ENCODE assay signal across 10 mouse cellular contexts in genomic region chr17:28874825-28875224, GRCm38 (mm10). TPM values are rescaled to one million over a fixed set of nuclear protein-coding genes. Genes with fewer than 3 reads are reported as not detected.
DNase-seq lines count a peak whose midpoint lies in the region; ATAC-seq lines count a peak whose summit lies in the region.
"Had no signal": no experiment of that assay in that cellular context is flagged by ENCODE, and none has a peak within 500 bp of the region (broad histone marks: within the 10 kb centered on the region; RNA-seq: fewer than 3 reads in every experiment).

No protein-coding gene starts in this region.

- peak overlapping the region; percentile 7 for H3K4me2 ChIP-seq in heart, embryonic 13.5 days
- no peak overlapping the region for H3K4me2 ChIP-seq in lung, embryonic 16.5 days (ENCODE audit: low read depth, low read length)

- no peaks in the 10 kb centered on the region for H3K9me3 ChIP-seq in heart, embryonic 10.5 days
- H3K9me3 ChIP-seq in heart, embryonic 13.5 days, result 0 out of 2 replicates have a peak, but pooled peaks cover 2% of the 10 kb centered on the region
- H3K9me3 ChIP-seq in lung, embryonic 16.5 days (ENCODE audit: control insufficient read depth, low read length), result no peaks in the 10 kb centered on the region

- no peaks in the 10 kb centered on the region for H3K36me3 ChIP-seq in heart, embryonic 10.5 days
- no peaks in the 10 kb centered on the region for H3K36me3 ChIP-seq in heart, embryonic 13.5 days
- H3K36me3 ChIP-seq in lung, embryonic 16.5 days (ENCODE audit: control insufficient read depth, insufficient read depth, low read length), result no peaks in the 10 kb centered on the region

- peaks cover 24% of the 10 kb centered on the region; the same call in 1 of the 2 replicates for H3K27me3 ChIP-seq in heart, embryonic 10.5 days (ENCODE audit: insufficient read depth, poor library complexity, severe bottlenecking)
- H3K27me3 ChIP-seq in heart, embryonic 13.5 days (replicated peaks), result peaks cover 14% of the 10 kb centered on the region; the same call in 1 of the 2 replicates
- H3K27me3 ChIP-seq in lung, embryonic 16.5 days (ENCODE audit: control insufficient read depth, insufficient read depth, low read depth, low read length), result no peaks in the 10 kb centered on the region

- peak overlapping the region; percentile 45; the same call in 1 of the 2 replicates for H3K9ac ChIP-seq in heart, embryonic 13.5 days
- no peak overlapping the region; the same call in 1 of the 2 replicates for H3K9ac ChIP-seq in lung, embryonic 16.5 days (ENCODE audit: low read length)

- H3K27ac ChIP-seq in heart, embryonic 10.5 days, result no peak overlapping the region
- H3K27ac ChIP-seq in heart, embryonic 13.5 days (replicated peaks), result peak overlapping the region; percentile 29
- H3K27ac ChIP-seq in lung, embryonic 16.5 days (ENCODE audit: low read length), result no peak overlapping the region
- H3K27ac ChIP-seq: macrophage had no signal

- H3K4me1 ChIP-seq in heart, embryonic 10.5 days, result peaks cover 17% of the 10 kb centered on the region
- H3K4me1 ChIP-seq in heart, embryonic 13.5 days, result peaks cover 23% of the 10 kb centered on the region
- H3K4me1 ChIP-seq in lung, embryonic 16.5 days (replicated peaks; ENCODE audit: control insufficient read depth, insufficient read depth, low read length), result peaks cover 5% of the 10 kb centered on the region

- no peak for ATAC-seq in heart, embryonic 13.5 days (ENCODE audit: extremely low read depth, insufficient number of reproducible peaks, low FRiP score, low TSS enrichment)
- ATAC-seq in lung, embryonic 16.5 days (ENCODE audit: low read depth), result peak; percentile 21; the same call in 1 of the 2 replicates
- no peak for ATAC-seq in inflammation-experienced regulatory T-cells, adult 6 months
- no peak for ATAC-seq in CD4-positive, CD25-positive, alpha-beta regulatory T cell, adult 4 months

- H3K4me3 ChIP-seq in heart, embryonic 10.5 days, result no peak overlapping the region
- H3K4me3 ChIP-seq in heart, embryonic 13.5 days, result no peak overlapping the region
- H3K4me3 ChIP-seq in lung, embryonic 16.5 days (ENCODE audit: low read length), result no peak overlapping the region

- DNase-seq in heart, adult 11 months, result peak; percentile 97
- no peak for DNase-seq in heart, embryonic 10.5 days (ENCODE audit: low spot score)
- DNase-seq in adrenal gland, adult 2 months, result peak; percentile 89
- DNase-seq in spleen, postnatal 10 days (ENCODE audit: low spot score in 2 of 2), result no peak

- WGBS in heart, embryonic 10.5 days, result 64% methylated on average over 7 of the region's 7 CpGs
- WGBS in heart, embryonic 13.5 days, result 25% methylated on average over 7 of the region's 7 CpGs
- WGBS in lung, embryonic 16.5 days, result 42% methylated on average over 7 of the region's 7 CpGs

RNA-seq across cellular contexts. Expression of gene Pnpla1, which starts 16.6 kb away (rescaled TPM):
- polyA plus RNA-seq in heart, embryonic 10.5 days (2016; fragmentation: Nextera tagmentation; extraction: Ambion mirVana), result not detected in 2 replicates
- total RNA-seq in adrenal gland, adult 2 months (2021), result under 1 TPM in 1 of 2 experiments, not detected in 1; 0.52 TPM
- polyA plus RNA-seq in adrenal gland, adult 2 months (2012; rRNA removed), result 0.04 and 0.09 TPM in 2 replicates
- polyA plus RNA-seq in heart, embryonic 13.5 days (2015; fragmentation: Nextera tagmentation; extraction: Ambion mirVana), result not detected in 2 replicates
- polyA plus RNA-seq in lung, embryonic 16.5 days (2015; fragmentation: Nextera tagmentation; extraction: Ambion mirVana), result not detected in 2 replicates
- polyA plus RNA-seq in inflammation-experienced regulatory T-cells, adult 6 months (2017; shearing (Covaris generic)), result not detected
- not detected for polyA plus RNA-seq in CD4-positive, CD25-positive, alpha-beta regulatory T cell, adult 4 months (2017; shearing (Covaris generic))
- total RNA-seq: gastrocnemius, postnatal 36 days had no signal
- polyA plus RNA-seq: macrophage had no signal

RNA-seq across cellular contexts. Expression of gene 4930539E08Rik, which starts 40.3 kb away (rescaled TPM):
- polyA plus RNA-seq in heart, embryonic 10.5 days (2016; fragmentation: Nextera tagmentation; extraction: Ambion mirVana), result 0.13 and 0.25 TPM in 2 replicates
- total RNA-seq in adrenal gland, adult 2 months (2021), result not detected
- 0.03 TPM in 1 of 2 replicates, not detected in the other for polyA plus RNA-seq in adrenal gland, adult 2 months (2012; rRNA removed)
- polyA plus RNA-seq in heart, embryonic 13.5 days (2015; fragmentation: Nextera tagmentation; extraction: Ambion mirVana), result 0.05 TPM in 1 of 2 replicates, not detected in the other
- polyA plus RNA-seq in lung, embryonic 16.5 days (2015; fragmentation: Nextera tagmentation; extraction: Ambion mirVana), result 0.08 and 0.40 TPM in 2 replicates
- 1 to 10 TPM in 2 of 3 experiments, under 1 TPM in 1; 0.25 to 3.2 (median 2.7) TPM for polyA plus RNA-seq in inflammation-experienced regulatory T-cells, adult 6 months (2017; shearing (Covaris generic))
- 1 to 10 TPM; 2.0 to 3.4 TPM for polyA plus RNA-seq in CD4-positive, CD25-positive, alpha-beta regulatory T cell, adult 4 months (2017; shearing (Covaris generic))
- total RNA-seq: gastrocnemius, postnatal 36 days had no signal

Comparison
In these comparisons a context has a peak if more than half of its experiments do, and no peak if none do; other contexts are left out.
1. DNase-seq: peak in heart, adult 11 months (single experiment) and adrenal gland, adult 2 months (single experiment); none in heart, embryonic 10.5 days (single experiment) and spleen, postnatal 10 days (0 of 2).